Mouse (Mus musculus) heart, postnatal 36 days (tissue): ENCODE measurements at regions not wholly inside any gene's neighbourhood (a gene's known extent, or its start where the extent isn't known, plus 50 kb on each side); places are given as distances from the start of the nearest gene placed in this dataset.

Experiments
- DNase-seq, 2 experiments: peaks; one replicate each; pipeline ENCODE4 v3.0.0; 2021 to 2022
- intact Hi-C: fragments of 180-260 bp; cut with DNase I; formaldehyde crosslinking; loops from one replicate; pipeline ENCODE4 v1.15.1; 2025

GRCm38 (mm10) chr8:87417466-87417865 lies 54.9 kb downstream of the Cbln1 start:
- intact Hi-C loops, result no loop called here
- DNase-seq, result no peak

DNA sequence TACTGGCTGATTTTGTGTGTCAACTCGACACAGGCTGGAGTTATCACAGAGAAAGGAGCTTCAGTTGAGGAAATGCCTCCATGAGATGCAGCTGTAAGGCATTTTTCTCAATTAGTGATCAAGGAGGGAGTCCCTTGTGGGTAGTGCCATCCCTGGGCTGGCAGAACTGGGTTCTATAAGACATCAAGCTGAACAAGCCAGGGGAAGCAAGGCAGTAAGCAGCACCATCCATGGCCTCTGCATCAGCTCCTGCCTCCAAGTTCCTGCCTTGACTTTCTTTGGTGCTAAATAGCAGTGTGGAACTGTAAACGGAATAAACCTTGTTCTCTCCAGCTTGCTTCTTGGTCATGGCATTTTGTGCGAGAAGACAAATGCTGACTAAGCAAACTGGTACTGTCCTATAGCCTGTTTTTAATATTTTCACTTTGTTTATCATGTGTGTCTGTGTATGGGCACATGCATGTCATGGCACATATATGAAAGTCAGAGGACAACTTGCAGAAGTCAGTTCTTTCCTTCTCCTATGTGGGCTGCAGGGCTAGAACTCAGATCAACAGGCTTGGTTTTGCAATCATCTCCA lies 57.3 kb downstream of the Cbln1 start:
- intact Hi-C loops, result no loop called here
- DNase-seq, result no peak

DNA sequence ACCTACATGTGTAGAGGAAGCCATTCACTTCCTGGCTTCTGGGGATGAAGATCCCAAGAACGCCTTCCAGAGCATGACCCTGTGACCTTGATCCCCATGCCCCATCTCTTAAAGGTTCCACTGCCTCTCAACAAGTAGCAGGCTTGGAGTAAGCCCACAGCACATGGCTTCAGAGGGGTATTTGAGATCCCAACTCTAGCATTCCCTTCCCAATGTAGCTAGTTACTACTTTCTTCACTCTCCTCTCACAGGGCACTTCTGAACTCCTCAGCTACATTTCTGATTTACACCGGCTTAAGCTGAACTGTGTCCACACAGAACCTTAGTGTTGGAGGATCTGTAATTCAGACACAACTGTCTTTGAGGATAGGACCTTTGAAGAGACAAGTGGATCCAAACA lies 83.4 kb downstream of the Cbln1 start:
- DNase-seq, result no peak
- intact Hi-C loops, result no loop called here

DNA sequence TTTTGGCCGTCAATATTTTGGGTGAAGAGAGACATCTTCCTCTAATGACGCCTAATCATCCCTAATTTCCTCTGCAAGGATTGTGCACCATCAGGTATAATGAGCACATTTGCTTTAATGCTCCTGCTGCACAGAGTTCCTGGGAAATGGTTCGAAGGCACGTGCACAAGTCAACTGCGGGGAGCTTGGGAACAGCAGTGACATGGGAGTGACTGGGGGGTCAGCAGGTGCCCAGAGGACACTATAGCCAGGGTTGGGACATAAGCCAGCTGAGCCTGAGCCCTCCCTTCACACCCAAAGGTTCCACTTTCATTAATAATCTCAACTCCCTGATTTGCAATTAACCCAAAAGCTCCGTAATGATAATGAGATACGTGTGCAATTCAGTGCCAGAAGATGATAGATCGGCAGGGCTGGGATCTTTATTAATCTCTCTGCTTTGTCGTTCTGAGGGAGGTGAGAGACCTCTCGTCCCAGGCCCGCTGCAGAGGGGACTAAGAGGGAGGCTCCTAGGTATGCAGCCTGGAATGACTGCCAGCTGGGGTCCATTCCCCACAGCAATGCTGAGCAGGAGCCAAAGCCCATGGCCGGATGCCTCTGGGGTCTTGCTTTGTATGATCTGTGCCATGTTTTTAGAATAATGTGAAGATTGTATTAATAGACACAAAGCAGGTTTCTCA lies 88.7 kb downstream of the Cbln1 start:
- intact Hi-C loops, result no loop called here
- no peak for DNase-seq

DNA sequence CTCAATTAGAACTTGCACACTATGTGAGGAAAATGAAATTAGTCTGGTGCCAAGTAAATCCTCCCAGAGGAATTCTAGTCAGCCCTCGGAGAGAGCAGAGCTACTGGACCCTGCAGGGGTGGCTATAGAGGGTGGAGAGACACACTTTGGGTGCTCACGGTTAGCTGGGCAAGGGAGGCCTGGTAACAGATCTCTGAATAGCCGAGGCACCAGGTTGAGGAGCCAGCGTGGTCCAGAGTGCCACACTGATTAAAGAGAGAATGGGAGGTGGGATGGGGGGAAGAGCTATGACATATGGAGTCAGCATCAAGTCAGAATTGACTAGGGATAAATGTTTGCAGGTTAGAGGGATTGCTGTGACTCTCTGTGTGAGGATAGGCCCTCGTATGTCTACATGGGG lies 90.1 kb downstream of the Cbln1 start:
- no peak for DNase-seq
- intact Hi-C loops, result no loop called here

GRCm38 (mm10) chr8:87380791-87381190 lies 91.6 kb downstream of the Cbln1 start:
- intact Hi-C loops, result no loop called here
- DNase-seq, result no peak

GRCm38 (mm10) chr8:87379296-87379695 lies 93.1 kb downstream of the Cbln1 start:
- no peak for DNase-seq
- intact Hi-C loops, result no loop called here

DNA sequence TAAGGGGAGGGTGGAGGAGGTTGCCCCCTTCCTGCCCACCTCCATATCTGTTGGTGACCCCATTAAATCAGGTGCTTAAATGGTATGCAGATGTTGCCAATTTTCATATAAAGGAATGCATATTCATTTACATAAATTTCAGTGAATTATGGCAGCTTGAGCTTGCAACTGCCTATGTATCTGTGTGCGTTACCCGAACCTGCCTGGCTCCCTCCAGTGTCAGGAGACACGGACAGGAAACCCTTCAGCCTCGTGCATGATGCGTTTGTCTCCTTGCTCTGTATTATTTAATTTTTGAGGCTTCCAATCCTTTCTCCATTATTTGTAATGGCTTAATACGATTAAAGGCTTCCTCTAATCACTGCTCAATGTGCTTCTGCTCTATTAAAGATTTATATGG lies 98.4 kb downstream of the Cbln1 start:
- intact Hi-C loops, result no loop called here

GRCm38 (mm10) chr8:87373535-87373934 lies 98.9 kb downstream of the Cbln1 start:
- no peak for DNase-seq
- intact Hi-C loops, result no loop called here

More for the DNA sequence above, 98.4 kb downstream of the Cbln1 start:
- DNase-seq, result no peak

- DNase-seq, result no peak
- intact Hi-C loops, result no loop called here
Measured at GRCm38 (mm10) chr8:87372061-87372460, 100.3 kb downstream of the Cbln1 start.

DNA sequence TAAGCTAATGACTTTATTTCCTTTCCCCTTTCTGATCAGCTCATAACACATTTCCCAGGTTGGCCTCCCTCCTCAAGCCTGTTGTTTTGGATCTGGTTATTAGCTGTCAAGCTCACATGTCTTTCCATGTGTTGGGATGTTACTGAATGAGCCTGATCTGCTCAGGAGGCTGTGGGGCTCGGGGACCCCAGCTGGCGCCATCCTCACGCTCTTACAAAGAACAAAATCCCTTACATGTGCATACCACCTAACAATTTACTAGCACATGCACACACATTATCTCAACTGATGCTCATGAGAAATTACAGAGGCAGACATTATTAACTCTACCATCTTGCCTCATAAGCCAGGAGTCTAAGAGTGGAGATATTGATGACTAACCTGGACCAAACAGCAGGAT lies 102.2 kb downstream of the Cbln1 start:
- DNase-seq, result no peak
- intact Hi-C loops, result no loop called here

GRCm38 (mm10) chr8:87350471-87350870 lies 121.9 kb downstream of the Cbln1 start:
- DNase-seq, result no peak
- intact Hi-C loops, result no loop called here

DNA sequence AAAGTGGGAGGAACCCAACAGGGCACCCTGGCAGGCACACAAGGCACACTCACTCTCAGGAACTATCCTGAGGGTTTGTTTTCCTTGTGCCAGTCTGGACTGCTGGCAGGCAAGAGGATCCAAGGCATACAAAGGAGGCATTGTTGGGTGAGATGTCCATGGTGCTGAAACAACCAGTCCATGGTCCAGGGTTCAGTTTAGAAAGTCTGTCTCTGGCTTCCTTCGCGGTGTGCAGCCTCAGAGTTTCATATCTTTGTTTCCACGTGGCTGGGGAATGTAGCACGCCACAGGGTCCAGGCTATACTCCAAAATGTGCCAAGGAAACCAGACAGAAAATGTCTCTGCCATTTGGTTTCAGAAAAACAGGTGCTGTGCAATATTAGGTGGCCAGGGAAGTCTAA lies 122.6 kb downstream of the Cbln1 start:
- no peak for DNase-seq

DNA sequence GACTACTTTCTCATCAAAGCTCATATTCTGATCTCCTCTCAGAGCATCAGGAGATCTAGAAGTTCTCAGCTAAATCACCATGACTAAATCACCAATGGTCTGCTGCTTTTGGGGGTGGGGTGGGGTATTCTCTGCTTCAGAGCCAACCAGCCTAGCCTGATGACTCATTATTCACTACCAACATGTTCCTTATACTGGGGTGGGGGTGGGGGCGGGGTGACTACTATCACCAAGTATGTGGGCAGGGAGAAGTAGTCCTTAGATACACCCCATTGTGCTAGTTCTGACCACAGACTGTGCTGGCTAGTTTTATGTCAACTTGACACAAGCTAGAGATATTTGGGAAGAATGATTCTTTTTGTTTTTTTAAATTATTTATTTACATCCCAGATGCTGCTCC lies 143.0 kb downstream of the Cbln1 start:
- DNase-seq, result no peak
- intact Hi-C loops, result no loop called here

More for the DNA sequence above, 122.6 kb downstream of the Cbln1 start:
- intact Hi-C loops, result no loop called here

DNA sequence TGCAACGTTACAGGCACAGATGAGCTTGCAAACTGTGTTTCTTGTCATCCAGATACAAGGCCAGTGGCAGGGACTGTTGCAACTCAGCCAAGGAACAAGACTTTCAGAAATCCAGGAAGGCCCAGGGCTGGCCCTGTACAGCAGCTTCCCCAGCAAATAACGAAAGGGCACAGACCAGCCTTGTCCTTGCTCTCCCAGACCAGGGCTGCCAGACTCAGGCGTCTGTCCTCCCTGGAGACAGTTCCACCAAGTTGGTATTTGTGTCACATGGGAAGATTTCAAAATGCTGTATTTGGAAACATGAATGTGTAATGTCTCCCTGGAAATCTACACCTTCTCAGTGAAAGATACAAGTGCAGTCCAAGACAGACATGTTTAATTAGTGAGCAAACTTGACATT lies 157.8 kb downstream of the Cbln1 start:
- peak in 1 of 2 experiments; percentile 2 for DNase-seq
- intact Hi-C loops, result no loop called here

DNA sequence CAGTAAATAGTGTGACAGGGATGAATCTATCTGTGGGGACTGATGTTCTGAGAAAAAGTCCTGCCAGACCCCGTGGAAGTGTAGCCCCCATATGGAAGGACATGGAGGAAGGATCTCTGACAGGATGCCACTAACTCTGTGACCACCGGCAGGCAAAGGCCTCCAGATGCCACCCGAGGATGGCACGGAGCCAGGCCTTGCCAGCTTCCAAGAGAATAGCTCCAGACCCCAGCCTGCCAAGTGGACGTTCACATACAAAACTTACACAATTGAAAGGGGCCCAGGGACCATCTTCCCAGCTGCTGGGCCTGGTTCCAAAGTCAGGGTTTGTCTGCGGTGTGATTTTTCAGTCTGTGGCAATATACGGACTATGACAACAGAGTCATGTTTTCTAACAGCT lies 161.1 kb downstream of the Cbln1 start:
- no peak for DNase-seq
- intact Hi-C loops, result no loop called here

DNA sequence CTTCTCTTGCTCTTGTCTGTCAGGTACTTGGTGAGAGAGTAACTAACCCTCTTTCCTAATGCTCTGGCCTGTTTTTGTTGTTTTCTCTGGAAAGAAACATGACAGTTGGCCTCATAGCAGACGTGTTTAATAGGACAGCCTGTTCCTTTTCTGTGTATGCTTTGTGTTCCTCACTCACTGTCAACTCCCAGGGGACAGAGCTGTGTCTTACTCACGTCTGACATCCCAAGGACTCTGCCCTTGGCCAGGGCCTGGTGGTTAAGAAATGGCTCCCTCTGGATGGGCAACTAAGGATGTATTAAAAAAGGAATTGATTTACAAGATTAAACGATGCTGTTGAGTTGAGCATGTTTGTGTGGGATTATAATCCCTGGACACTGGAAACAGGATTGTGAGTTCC lies 164.1 kb downstream of the Cbln1 start:
- no peak for DNase-seq
- intact Hi-C loops, result no loop called here

GRCm38 (mm10) chr8:87305001-87305400 lies 167.4 kb downstream of the Cbln1 start:
- intact Hi-C loops, result no loop called here
- no peak for DNase-seq

DNA sequence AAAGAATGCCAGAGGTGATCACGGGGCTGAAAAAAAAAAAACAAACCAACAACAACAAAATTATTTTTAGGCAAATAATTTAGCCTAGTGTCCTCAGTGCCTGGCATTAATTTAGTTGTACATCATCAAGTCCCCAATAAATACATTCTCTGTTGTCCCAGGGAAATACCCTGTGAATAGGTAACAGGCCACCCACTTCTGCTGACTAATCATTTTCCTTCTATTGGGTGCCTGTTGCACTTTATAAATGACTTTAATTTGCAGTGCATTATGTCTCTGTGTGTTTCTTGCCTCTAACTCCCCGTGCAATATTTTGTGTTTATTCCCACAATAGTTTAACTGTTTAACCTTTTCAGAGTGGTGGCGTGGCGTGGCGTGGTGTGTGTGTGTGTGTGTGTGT lies 168.9 kb downstream of the Cbln1 start:
- intact Hi-C loops, result no loop called here

DNA sequence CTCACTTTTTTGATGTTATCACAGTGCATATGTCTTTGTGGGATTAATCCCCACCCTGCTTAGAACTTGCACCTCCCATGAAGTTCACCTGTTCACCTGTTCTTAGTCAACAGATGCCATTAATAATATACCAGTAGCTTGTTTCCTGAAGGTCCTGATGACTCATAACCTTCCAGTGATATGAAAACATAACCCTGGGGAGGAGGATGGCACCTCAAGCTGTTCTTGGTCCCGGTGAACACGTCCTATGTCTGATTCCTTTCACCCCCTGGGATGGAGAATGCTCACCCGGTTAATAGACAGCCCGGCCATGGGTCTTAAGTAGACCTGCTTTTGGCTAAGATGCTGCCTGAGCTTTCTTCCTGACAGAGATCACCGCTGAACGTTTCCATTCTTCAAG lies 174.6 kb downstream of the Cbln1 start:
- DNase-seq, result no peak
- intact Hi-C loops, result no loop called here

More for the DNA sequence above, 168.9 kb downstream of the Cbln1 start:
- no peak for DNase-seq

DNA sequence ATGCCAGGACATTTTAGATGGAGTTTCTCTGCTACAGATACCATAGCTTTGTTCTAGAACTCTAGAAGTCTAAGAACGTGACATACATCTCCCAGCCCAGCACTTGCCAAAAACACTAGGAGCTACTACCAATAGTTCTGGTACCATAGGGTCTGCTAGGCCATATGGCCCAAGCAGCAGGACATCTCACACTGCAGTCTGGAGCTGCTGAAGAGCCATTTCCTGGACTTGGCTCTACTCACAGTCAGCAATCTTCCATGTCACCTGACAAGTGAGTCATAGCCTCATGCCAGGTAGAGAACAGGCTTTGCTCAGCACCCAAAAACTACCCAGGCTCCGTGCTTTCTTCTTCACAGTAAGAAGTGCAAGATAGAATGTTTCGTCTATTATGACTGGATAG lies 175.1 kb downstream of the Cbln1 start:
- DNase-seq, result no peak
- intact Hi-C loops, result no loop called here

DNA sequence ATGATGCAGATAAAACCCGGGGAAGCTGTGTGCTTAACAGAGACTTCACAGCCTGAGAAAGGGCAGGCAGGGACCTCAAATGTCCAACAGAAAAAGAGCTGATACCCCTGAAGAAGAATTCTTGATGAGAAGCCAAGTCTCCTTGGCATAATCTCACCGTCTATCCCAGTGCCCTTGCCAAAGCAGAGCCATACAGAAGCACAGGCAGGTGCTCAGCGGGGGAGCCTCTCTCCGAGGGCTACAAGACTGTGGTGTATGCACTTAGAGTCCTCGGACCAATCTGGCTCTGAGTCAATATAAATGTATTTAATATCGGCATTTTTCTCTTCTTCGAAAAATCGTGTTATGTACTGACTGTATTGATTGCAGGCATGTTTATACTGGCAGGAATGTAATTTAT lies 186.3 kb downstream of the Cbln1 start:
- no peak for DNase-seq

DNA sequence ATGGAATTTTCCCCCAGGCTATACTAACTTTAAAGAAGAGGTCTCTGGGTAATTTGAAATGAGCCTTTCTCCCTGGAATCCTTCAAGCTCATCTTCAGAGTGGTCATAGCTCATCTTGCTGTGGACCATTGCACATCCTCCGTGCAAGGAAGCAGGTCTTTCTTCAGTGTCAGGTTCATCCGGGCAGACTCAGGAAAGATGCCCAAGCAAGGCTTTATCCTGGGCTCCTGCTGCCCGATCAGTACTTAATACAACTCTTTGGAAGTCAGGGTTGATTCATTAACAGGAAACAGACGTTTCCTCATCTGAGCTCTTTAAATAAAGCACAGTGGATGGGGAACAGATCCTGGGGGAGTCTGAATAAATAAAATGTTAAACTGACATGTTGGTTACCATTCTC lies 188.1 kb downstream of the Cbln1 start:
- intact Hi-C loops, result no loop called here
- no peak for DNase-seq

More for the DNA sequence above, 186.3 kb downstream of the Cbln1 start:
- intact Hi-C loops, result no loop called here
